Mouse (Mus musculus) thymus, adult 18-20 months (tissue): Measurements from ENCODE around the gene Rrp7a.
"Not testable (repeated sequence)": the region's sequence is repeated elsewhere in the genome, so short reads cannot be mapped to it uniquely, and the experiment has no call there.

Source experiments
- DNase-seq, 2 experiments: peaks; one replicate each; pipeline ENCODE4 v3.0.0; 2022; ENCODE audit warnings: mixed read lengths in 2 of 2

The Rrp7a gene

DNA sequence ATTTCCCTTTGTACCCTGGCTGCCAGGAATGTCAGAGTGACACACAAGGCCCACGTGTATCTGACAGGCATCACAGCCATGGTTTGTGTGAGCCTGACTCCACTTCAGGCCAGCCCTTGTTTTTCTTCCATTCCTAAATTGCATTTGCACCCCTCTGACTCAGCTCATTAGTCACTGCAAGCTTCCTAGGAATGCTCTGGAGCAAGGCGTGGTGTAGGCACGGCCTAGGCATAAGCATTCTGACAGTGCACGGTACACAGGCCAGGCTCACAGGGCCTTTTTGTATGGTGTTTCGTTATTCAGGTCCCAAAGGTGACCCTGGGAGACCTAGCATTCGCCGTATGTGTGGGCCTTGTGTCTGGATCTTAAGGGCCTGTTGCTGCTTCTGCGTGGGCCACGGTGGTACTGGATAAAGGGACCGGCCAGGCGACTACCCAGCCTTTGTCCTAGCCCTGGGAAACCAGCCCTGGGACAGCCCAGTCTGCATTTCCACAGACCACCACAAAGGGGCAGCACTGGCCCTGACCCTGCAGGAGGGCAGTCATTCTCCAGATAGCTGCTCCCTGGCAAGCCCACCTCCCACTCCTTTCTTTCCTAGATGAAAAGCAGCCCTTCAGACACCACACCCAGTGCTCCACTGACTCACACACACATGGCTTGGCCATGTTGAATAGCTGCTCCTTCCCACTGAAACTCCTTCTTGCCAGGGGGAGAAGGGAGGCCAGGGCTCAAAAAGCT is 34.5 kb upstream of the Rrp7a start:
- DNase-seq = peak in 1 of 2 experiments; percentile 24

DNA sequence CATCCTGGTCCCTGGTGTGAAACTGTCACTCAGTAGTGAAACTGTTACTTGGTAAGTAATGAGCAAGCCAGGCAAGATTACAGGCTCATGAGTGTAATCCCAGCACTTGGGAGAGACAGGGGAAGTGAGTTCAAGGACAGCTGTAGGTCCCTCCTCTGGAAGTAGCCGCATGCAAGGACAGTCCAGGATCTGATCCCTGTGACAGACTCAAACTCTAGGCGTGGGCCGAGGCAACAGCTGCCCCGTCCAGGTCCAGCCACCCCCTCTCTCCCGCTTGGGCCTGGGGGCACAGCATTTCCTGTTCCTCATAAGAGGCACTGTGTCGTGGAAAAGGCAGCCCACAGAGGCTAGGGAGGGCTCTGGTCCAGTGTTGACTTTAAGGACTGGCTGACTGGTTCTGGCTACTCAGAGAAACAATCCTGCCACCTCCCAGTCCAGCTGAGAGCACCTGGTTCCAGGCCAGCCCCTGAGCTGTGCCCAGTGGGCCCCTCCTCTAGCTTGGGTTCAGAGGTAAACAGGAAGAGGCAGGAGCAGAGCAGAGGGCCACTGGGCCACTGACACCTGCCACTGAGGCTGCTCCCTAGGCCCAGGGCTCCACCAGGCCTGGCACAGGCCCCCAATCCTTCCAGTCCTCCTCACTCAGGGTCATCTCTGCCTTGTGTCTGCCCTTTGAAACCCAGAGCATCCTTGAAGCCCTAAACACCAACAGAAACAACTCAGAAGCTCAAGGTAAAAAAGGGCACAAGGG is 33.2 kb upstream of the Rrp7a start:
- no peak for DNase-seq

GRCm38 (mm10) chr15:83154309-83154708 is 31.7 kb upstream of the Rrp7a start:
- DNase-seq = no peak

DNA sequence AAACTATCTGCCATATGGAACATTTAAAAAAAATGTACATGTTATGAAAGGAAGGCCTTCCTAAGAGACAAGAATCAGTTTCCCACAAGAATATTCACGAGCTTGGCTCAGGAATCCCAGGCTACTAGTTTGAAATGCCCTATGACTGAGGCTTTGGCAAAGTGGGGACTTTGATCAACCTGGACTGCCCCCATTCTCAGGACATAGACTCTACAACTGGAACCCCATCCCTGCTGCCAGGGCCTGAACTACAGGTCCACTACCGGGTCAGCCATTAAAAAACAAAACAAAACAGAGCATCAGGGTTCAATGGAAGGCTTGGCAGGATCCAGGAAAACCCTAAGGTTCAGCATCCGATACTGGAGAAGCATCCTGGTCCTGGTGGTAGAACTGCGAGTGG is 28.1 kb upstream of the Rrp7a start:
- DNase-seq = no peak

DNA sequence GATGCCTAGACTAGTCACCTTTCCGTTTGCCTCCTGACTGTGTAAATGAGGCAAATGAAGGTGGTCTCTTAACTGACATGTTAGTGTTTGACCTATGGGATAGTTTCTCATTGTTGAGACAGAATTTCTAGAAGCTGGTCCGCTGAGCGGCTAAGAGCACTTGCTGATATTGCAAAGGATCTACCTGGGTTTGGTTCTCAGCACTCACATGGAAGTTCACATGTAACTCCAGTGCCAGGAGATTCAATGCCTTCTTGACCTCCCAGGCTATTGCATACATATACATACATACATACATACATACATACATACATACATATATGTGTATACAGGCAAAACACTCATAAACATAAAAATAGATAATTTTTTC is 27.5 kb upstream of the Rrp7a start:
- no peak for DNase-seq

GRCm38 (mm10) chr15:83149196-83150072 is 26.8 kb upstream of the Rrp7a start, which contains the start of gene Poldip3:
Gene Poldip3 (minus strand): TSS chr15:83149384.
- DNase-seq = peak; percentile 93 to 96

DNA sequence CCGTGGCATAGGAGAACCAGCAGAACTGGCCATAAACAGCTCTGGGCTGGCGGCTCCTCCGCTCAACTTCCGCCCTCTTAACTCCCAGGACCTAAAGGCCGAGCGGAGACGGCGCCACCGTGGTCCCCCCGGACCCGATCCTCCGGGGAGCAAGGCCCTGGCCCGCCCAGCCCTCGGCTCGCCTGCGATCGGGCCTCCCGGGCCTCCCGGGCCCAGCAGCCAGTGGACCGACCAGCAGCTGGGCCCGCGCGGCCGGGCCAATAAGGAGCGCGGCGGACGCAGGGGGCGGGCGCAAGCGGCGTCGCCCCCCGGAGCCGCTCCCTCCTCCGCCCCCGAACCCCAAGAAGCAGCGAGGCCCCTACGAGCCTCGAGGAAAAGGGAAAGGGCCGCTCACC is 26.2 kb upstream of the Rrp7a start:
- DNase-seq = no peak

GRCm38 (mm10) chr15:83148395-83148794 is 25.8 kb upstream of the Rrp7a start:
- no peak for DNase-seq

DNA sequence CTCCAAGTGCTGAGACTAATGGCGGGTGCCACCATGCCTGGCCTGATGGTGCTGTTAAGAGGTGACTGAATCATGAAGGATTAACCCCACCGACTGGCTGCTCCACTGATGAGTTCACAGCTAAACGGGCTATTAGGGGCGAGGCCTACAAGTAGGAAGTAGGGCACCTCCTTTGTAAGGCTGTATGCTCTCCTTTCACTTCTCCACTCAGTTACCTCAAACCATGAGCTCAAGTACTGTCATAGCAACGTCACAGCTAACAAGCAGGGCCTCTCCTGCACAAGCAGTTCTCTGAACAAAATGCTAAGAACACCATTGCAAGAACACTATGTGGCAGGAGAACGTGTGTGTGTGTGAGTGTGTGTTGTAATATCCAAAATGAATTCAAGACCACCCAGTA is 22.9 kb upstream of the Rrp7a start:
- DNase-seq = no peak

DNA sequence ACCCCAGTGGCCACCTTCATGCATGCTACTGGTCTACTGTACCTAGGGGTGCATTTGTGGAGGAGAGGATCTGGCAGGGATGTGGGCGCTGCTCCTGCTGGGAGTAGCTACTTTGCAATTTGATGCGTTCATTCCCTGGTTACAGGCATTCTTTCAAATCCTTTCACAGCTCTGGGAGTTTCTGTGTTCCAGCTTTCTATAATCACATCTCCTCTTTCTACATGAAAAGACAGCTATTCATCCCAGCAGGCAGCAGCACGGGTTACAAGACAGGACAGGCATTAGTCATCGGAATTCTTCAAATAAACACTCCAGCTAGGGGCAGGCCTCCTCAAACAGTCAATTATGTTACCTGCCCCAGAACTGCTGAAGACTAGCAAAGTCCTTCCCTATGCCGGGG is 20.3 kb upstream of the Rrp7a start:
- no peak for DNase-seq

DNA sequence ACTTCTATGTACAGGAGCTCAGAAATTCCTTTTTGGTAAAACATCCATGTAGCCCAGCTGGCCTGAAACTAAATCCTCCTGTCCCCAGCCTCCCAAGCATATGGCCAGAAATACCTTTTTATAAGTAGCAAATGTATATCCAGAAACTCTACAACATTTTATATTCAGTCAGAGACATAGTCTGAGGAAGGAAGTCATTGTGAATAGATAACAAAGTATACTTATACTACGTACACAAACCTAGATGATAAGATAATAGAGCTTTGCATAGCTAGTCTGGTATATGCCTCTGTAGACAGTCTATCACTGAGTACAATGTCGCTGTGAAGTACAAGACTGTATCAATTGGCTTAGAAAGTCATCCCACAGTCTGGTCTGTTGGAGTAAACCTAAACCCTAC is 13.1 kb upstream of the Rrp7a start:
- DNase-seq = no peak

GRCm38 (mm10) chr15:83134671-83135070 is 12.1 kb upstream of the Rrp7a start:
- DNase-seq = no peak

- no peak for DNase-seq
Measured at GRCm38 (mm10) chr15:83129530-83130231, 7.1 kb upstream of the Rrp7a start.

DNA sequence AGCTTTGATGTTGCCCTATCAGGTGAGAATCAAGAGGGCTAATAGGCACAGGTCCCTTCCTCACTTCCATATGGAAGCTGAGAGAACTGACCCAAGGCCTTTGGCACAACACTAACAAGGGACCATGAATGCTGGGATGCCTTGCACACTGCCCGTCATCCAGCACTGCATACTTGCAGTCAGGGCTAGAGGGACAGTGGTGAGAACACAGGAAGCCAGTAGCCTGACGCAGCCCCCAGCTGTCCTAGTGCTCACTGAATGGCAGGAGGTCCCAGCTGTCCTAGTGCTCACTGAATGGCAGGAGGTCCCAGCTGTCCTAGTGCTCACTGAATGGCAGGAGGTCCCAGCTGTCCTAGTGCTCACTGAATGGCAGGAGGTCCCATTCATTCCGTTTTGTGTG is 4.4 kb upstream of the Rrp7a start:
- DNase-seq = not testable (repeated sequence)

DNA sequence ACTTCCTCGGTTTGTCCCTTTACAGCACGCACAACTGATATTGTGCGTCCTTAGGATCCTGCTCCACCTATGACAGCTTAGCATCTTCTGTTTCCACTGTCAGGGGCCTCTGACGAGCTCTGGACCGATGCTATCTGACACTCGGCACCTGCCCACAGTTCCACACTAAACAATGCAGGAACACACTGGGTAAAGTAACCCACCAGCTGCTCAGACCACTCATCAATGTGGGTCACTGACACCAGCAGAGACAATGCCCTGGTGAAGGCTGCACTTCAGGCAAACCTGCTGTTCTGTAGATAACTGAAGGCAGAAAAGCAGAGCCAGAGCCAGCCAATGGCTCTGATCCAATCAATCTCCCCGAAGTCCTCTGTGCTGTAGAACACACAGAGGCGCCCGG is 4.0 kb upstream of the Rrp7a start:
- no peak for DNase-seq

DNA sequence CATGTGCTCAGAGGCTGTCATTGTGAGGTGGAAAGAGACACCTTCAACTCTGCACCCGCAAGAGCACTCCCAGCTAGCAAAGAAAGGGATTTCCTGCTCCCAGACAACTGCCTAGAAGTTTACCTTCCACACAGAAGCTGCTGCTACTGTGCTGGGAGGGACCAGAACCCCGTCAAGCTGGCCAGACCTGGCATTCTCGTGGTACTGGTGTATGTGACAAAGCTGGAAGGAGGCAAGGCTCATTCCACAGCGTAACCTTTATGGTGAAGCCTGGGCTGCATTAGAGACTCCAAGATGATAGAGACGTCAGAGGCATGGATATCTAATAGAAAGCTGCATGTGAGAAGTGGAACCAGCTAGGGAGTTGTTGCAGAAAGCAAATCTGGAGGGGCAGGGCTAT is 2.0 kb upstream of the Rrp7a start:
- DNase-seq = no peak

DNA sequence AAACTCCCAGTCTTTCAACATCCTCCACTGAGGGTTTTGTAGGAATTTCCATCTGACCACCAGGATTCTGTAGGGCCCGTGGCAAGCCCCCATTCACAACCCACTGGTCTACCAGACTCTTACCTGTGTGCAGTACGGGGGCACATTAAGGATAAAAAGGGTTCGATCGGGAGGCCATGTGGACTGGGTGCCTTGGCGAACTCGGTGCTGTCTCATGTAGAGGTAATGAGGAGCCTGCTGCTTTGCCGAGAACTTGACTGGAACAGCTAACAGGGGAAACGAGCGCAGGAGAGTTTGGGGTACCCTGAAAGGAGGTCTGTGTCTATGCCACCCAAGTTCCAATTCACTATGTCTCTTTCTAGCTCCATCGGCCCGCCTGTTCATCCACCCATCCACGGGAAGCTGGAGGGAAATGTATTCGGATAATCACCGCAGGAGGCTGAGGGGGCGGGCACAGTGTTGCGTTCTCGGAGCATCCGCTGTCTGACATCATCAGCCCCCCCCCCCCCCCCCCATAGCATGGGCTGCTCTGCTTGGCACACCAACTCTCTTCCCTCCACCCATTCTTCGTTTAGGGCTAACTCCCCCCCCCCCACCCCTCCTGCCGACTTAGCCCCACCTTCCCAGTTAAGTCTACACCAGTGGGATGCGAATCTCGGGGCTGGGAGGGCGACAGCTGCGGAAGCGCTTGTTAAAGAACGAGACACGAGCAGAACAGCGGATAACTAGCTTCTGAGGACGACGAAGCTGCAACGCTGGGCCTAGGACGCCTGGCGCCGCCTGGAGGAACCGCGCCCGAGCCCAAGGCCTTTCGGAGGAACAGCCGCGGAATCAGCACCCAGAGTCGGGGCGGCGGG is 664 bp downstream of the Rrp7a start:
- DNase-seq = peak; percentile 42 to 45

DNA sequence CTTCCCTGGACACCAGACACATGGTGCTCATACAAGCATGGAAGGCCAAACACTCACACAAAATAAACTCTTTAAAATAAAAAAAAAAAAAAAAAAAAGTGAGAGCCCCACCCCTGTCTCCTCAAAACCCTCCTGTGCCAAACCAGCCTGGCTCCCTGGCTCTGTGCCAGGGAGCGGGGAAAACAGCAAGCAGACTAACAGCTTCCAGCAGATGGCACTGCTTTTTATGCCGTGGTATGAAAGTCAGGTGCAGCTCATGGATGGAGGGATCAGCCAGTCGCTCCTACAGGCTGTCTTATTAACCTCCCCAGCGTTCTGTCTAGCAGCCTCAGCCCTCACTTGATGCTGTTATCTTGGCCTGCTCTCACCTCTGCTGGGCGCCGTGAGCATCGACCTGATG is 4.2 kb downstream of the Rrp7a start:
- no peak for DNase-seq

GRCm38 (mm10) chr15:83115071-83115470 is 7.5 kb downstream of the Rrp7a start:
- no peak for DNase-seq

DNA sequence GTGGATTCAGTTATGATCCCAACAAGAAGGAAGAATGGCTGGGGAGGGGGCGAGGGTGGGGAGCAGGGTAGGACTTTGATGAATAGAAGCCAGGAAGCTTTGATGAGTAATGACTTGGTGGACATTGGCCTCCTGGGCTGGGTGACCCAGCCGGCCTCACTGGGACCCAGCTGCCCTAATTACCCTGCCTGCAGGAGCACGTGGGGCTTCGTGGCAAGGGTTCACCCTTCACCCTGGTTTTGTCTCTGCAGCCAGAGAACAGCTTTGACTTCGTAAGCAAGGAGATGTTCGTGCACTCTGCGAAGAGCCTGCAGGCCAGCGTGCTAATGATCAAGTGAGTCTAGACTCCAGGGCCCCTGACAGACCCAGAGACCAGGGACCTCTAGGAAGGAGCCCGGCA is 8.5 kb downstream of the Rrp7a start:
- DNase-seq = no peak

GRCm38 (mm10) chr15:83112898-83113297 is 9.7 kb downstream of the Rrp7a start:
- peak in 1 of 2 experiments; percentile 29 for DNase-seq

GRCm38 (mm10) chr15:83111874-83112273 is 10.7 kb downstream of the Rrp7a start:
- DNase-seq = no peak
